Mouse (Mus musculus) thymus, postnatal 0 days (tissue): ENCODE data around the gene Fam43b. TPM values are rescaled to one million over a fixed set of nuclear protein-coding genes. Genes with fewer than 3 reads are reported as not detected.
"Not testable (repeated sequence)": the region's sequence is repeated elsewhere in the genome, so short reads cannot be mapped to it uniquely, and the experiment has no call there.

Experiments used
- DNase-seq: peaks from one replicate; pipeline ENCODE4 v3.0.0-alpha.2; 2015; ENCODE audit warnings: low spot score
- polyA plus RNA-seq: library from polyadenylated mRNA; unstranded; fragments of >200 nt; fragmentation: Nextera tagmentation; extraction: Ambion mirVana; gene quantifications from 2 replicates; pipeline ENCODE4 v1.2.1, GENCODE M21; 2015

The Fam43b gene
- polyA plus RNA-seq, result 0.14 and 0.26 TPM in 2 replicates

DNA sequence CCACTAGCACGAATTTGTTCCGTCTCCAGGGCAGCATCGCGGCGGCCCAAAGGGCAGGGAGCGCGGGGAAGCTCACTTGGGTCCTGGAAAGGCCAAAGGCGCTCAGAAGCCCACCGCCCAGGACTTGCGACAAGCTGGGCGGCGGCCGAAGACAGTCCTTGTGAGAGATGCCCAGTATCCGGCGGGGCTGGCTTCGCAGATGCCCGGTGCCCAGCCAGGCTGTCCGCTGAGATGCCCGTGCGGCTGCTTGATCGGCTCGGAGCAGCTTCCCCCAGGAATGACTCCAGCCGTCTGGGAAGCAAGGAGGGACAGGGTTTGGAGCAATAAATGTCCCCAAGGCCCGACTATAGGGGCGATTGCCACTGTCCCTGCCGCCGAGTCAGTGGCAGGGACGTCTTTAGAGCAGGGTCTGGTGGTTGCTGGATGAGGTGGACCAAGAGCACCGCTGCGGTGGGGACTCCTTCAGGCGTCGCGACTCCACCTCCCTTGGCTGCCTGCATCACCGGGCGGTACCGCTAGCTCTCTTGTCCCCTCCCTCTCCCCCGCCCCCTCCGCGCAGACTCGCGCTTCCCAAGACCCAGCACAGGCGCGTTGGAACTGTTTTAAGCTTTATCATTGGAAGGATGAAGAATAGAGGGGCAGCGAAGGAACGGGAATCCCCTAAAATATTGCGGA lies at the start of gene Fam43b:
Fam43b (minus strand) TSS at position 558 of the 675 bp plus-strand sequence.
- DNase-seq, result no peak

DNA sequence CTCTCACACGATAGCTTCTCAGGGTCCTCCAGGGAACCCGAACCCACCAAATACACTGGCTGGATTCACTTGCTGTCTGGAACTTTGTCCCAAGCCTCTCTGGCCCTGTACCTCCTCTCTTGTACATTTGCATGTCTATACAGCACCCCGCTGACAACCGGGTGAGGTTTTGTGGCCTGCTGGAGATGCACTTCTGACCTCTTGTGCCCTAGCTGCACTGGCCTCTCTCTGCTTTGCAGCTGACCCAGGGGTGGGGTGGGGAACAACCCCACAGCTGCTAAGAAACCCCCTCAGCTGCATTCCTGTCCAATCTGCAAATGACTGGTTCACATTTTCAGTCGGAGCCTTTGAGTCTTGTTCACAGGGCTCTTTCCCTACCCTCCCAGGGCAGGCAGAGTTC lies 48.6 kb upstream of the Fam43b start:
- no peak for DNase-seq

DNA sequence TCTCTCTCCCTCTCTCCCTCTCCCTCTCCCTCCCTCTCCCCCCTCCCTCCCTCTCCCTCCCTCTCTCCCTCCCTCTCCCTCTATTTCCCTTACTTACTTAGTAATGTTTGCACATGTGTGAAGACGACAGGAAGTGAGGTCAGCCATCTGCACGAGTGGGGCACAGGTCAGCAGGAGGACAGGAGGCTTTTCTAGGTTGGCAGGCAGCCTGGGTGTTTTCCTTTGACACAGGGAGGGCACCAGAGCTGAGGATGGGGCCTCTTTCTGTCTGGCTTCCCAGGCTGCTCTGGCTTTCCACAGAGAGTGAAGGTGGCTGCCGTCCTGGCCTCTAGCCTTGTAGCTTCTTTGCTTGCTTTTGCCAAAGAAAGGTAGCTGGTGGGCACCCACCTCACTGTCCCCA lies 43.7 kb upstream of the Fam43b start:
- DNase-seq, result no peak

DNA sequence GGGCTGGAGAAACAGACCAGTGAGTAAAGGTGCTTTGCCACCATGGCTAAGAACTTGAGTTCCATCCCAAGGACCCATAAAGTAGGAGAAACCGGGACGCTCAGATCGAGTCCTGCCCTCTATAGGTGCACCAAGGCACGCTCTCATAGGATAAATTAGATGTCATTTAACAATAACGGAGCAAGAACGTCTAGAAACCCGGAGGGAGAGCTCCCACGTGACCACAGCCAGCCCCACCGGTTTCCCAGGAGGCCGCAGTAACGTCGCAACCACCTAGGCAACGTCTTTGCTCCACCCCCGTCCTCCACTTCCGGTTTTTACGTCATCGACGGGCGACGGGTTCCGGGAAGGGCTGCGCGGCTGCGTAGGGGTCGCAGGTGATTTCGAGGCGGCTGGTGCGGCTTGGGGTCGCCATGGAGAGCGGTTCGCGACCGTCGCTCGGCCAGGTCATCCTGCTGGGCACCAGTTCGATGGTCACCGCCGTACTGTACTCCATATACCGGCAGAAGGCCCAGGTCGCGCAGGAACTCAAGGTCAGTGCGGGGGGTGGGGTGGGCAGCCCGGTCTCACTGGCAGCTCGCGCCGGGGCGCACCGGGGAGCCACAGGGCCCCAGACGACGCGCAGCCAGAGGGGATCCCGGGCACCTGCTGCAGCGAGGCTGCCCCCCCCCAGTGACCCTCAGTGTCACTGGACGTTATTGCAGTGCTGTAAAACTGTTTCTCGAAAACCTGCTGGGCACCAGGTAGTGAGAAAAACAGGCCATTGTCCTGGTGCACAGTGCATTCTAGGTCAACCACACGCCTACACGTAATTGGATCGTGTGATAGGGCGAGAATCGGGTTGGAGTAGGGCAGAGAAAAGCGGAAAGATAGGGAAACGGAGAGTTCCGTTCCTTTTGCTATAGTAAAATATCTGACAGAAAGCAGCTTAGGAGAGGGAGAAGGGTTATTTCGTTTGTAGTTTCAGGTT lies 38.3 kb upstream of the Fam43b start, which contains the start of gene Mul1:
Mul1 (plus strand) TSS at position 325 of the 970 bp plus-strand sequence.
- peak; percentile 96 for DNase-seq

DNA sequence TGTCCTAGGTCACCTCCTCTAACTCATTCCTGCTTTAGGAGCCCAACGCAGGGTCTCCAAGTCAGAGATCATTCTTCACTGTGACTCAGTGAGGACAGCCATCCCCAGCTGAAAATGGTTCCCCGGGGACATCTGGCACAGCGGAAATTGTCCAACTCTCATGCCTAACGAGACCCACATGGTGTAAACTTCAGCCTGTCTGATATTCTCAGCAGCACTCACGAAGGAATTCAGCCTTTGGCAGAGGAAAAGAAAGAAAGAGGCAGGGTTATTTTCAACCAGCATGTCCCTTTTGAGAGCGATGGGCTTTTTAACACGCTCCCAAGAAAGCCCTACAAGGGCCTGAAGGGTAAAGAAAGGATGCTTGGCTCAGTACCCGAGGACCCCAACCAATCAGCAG lies 35.0 kb upstream of the Fam43b start:
- no peak for DNase-seq

DNA sequence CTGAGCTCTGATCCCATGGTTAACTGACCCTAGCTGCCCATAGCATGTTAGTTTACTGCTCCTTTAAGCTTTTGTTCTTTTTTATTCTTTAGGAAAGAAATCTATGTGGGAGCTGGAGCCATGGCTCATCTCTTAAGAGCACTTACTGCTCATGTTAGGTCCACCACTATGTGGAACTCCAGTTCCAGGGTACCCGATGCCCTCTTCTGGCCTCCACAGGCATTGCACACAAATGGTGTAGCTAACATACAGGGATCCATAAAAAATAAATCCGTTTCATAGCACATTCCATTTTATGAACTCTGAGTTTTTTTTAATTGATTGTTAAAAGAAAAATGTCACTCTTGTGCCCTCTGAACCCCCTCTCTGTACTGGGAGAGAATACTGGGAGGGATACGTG lies 33.5 kb upstream of the Fam43b start:
- DNase-seq, result peak; percentile 19

DNA sequence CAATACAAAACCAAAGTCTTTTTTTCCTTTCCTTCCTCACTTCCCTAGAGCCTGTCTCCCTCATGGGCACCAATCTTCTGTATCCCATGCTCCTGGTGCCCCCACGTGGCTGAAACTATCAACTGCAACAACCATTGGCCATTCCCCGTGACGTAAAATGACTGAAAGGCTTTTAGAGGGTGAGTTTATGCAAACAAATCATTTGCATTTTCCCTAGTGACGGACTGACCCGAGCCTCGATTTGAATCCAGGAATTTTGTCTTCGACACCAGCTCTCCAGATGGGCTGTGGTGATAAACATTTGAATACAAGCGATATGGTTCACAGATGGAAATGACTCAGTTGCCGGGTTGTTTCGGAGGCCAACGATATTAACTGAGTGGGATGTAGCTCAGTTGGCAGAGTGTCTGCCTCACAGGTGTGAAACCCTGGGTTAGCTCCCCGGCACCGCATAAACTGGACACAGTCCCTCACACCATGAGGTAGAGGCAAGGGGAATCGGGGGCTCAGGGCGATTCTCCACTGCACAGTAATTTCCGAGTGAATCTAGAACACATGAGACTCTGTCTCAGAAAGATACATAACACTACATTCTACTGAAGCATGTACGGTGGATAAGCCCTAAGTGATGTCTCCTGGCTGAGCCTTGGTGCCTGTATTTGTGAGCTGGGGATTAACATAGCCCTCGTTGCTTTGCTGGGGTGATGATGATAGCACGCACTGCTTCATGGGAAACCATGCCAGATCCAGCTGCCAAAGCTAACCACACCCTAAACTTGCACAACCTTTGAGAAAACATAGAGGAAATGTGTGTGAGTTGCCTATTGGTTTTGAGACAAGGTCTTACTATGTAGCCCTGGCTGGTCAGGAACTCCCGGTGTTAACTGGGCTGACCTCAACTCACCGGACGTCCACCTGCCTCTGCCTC lies 30.7 kb upstream of the Fam43b start:
- DNase-seq, result peak; percentile 44

DNA sequence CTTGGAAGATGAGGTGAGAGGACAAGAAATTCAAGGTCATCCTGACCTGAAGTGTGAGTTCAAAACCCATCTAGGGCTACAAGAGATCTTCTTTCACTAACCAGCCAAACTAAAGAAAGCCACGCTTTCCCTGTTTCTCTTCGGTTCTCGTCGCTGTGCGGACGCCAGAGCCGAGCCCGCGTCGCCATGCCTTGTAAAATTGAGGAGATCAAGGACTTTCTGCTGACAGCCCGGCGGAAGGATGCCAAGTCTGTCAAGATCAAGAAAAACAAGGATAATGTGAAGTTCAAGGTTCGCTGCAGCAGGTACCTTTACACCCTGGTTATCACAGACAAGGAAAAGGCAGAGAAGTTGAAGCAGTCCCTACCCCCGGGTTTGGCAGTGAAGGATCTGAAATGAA lies 29.3 kb upstream of the Fam43b start:
- not testable (repeated sequence) for DNase-seq

DNA sequence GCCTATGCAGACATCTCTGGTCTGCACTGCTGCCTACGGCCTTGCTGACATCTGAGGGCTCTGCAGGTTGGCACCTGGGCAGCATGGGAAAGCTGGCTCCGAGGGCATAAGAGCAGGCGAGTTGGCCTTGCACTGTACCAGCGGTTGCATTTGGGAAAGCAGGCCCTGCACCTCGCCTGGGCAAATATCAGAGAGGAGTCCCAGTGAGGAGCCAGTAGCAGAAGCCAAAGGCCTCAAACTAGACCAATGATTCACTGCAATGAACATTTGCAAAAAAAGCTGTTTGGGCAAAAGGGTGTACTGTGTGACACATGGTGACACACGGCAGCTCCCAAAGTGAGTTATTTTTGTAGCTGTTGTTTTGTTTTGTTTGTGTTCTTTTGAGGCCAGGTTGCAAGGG lies 28.7 kb upstream of the Fam43b start:
- DNase-seq, result no peak

DNA sequence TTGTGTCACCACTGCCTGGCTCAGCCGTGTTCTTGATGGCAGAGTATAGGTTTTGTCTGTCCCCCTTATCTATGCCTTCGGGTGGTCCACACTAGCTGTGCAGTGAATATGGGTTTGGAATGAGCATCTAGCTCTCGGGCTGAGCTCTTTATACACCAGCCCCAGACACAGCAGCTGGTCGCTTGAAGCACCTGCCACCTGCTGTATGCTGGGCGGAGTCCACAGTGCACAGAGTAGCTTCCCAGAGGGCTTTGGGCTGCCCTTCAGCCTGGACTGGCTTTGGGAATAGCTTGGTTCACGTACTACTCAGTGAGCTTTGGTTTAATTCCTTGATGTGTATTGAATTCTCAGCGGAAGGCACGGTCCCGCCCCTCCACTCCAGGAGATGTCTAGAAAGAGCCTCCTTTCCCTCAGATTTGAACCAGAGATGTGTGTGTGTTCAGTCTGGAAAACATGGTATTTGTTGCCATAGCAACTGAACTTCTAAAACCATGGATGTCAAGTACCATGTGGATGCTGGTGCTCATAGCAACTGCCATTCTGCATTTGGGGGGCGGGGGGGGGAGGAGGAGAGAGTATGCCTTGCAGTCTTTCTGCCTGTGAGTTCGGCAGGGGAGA lies 22.1 kb upstream of the Fam43b start:
- DNase-seq, result no peak

DNA sequence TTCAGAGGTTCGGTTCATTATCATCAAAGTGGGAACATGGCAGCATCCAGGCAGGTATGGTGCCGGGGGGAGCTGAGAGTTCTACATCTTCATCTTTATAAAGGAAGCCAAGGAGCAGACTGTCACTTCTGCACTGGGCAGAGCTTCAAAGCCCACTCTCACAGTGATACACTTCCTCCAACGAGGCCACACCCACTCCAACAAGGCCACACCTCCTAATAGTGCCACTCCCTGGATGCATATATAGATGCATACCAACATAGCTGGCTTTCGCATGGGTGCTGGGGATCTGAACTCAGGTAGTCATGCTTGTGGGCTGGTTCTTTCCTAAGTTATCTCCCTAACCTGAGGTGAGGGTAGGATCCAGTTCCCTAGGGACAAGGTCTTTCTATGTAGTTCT lies 21.6 kb upstream of the Fam43b start:
- DNase-seq, result no peak

DNA sequence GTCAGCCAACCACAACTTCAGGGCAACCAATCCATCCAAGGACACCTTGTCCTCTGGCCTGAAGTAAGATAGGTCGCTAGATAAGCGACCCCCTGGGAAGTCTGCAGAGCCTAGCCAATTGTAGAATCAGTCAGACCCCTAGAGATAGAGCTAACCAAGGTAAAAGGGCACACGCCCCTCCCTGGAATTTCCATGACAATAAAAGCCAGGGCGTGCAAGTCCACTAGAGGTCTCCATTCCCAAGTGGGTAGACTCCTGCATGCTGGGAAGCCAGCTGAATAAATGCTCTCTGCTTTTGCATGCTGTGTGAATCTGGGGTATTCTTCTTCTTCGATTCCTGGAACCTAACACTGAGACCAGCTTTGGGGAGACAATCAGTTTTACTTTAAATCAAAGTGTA lies 20.1 kb upstream of the Fam43b start:
- DNase-seq, result no peak

DNA sequence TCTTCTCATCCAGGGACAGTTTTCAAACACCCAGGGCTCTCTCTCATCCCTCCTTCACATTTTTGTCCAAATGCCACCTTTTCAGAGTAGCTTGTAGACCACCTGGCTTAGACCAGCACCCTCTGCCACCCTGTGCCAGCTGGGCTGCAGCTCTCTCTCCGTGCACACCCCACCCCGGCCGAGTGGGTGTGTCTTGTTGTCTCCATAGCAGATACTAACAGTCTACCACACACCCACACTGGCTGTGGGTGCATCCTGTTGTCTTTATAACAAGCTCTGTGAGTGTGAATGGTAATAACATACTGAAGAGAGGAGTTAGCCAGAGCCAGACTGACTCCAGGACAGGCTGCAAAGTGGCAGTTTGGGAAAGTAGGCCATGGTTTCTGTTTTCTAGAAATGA lies 19.7 kb upstream of the Fam43b start:
- DNase-seq, result no peak

DNA sequence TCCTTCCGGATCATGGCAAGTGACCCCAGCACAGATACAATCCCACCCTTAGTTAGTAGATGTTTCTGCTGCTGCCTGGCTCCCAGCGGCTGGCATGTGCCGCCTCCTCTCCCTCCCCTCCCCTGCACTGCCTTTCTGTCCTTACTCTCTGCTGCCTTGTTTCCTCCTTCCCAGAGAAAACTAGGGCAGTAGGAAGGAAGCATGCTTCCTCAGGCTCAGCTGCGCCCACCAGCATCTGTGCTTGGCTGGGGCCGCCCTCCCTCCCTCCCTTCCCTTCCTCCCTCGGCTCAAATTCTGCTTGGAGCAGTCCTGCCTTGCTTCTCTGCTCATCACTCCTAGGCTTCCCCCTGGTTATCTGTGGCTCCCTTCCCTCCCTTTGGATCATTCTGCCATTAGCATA lies 18.4 kb upstream of the Fam43b start:
- DNase-seq, result no peak

DNA sequence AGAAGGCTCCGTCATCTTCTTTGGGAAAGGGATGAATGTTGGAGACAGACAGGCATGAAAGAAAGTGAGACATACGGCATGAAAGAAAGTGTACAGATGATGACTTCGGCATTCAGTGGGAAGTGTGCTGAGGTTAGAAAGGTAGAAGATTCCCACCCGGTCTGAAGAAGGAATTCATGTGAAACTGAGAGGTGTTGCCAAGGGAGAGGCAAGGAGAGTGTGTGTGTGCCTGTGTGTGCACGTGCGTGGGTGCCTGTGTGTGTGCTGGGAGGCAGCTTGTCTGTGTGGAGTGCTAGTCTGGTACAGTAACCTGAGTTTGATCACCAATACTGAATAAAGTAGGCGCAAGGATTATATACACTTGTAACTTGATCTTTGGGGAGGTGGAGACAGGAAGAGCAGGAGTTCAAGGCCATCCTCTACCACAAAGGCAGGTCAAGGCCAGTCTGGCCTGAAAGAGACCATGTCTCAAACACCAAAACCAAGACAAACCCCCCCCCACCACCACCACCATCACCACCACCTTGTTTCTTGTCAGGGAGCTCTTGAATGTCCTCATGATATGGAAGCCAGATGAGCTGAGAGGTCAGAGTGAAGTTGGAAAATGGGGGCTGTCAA lies 15.3 kb upstream of the Fam43b start:
- DNase-seq, result no peak

DNA sequence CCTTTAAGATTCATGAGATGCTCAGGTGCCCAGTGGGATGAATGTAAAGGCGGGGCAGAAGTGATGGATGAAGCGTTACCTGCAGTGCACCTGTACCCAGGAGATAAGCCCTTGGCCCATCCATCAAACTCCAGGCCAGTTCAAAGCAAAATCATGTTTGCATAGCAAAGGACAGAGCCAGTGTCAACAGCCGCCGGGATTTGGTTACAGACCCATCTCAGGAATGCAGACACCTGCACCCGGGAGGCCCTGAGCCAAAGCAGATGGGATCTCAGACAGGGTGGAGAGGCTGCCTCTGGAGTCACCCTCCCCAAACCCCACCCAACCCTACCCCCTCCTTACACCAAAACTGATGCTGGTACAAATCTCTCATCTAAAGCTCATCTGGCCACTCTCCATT lies 14.7 kb upstream of the Fam43b start:
- DNase-seq, result no peak

DNA sequence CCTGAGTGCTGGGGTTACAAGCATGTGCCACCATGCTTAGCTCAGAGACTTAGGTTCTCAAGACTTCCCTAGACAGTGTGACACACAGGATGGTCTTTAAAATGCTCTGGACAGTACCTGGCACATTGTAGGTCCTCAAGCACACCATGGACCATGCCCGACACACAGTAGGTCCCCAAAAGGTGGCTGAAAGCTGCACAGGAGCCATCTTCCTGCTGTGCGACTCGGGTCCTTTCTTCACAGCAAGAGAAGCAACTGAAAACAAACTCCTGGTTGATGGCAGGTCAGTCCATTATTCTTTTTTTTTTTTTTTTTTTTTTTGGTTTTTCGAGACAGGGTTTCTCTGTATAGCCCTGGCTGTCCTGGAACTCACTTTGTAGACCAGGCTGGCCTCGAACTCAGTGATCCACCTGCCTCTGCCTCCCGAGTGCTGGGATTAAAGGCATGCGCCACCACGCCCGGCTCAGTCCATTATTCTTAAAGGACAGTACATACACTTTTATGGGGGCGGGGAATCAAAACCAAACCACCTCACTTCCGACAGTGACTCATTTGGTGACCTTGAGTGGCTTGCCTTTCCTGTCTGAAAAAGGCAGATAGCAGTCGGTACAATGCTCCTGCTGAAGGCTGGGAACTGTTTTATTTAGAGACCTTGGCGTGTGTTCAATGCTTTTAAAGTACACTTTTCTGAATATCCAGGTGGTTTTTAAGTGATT lies 11.3 kb upstream of the Fam43b start:
- no peak for DNase-seq

DNA sequence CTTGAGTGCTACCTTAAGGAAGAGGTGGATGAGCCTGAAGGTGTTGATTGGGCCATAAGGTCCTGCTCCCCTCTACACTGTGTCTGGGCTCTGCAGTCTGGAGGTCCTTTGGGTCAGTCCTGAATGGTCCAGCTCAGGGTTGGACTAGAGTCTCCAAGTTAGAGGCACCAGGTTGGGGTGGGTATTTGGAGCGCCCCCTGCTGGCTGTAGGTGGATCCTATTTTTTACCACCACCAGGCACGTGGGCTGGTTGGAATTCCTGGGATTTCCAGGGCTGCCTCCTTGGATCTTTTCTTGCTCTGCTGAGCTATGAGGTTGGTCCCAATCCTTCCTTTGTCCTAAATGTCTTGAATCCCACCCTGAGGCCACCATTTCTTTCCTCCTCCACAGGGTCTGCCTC lies 8.5 kb upstream of the Fam43b start:
- DNase-seq, result peak; percentile 11

DNA sequence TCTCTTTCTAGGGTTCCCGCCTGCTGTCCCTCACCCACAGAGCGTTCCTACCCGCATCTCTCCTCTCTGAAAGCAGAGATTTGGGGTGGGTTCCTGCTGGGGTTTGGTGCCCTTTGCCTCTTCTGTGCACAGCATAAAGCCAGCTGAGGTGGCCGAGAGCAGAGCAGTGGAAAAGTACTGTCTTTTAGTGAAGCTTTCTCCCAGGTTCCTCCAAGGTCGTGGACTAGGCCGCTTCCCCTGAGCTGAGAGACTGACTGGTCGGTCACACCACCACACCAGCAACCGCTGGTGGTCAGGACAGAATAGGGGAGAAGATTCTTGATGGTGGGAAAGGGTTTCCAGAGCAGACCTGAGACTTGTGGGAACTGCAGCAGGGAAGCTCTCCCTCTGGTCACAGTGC lies 383 bp upstream of the Fam43b start:
- DNase-seq, result no peak
